Mouse (Mus musculus): ENCODE results near the gene Ndrg4. TPM values are rescaled to one million over a fixed set of nuclear protein-coding genes. Genes with fewer than 3 reads are reported as not detected.

The Ndrg4 gene
- polyA plus RNA-seq, 1 experiment from 2014 or later, result 9.7 TPM

Small RNAs within 50 kb of the gene (microRNA-seq; reads per million reads assigned to microRNA genes)
- gene Mir7073, result 2.1 reads per million

Other genes with a start within 250 kb of the Ndrg4 start
- gene Cfap20, start 242.1 kb upstream of the Ndrg4 start, polyA plus RNA-seq (2016; fragmentation: Nextera tagmentation; extraction: Ambion mirVana), result 134 and 143 TPM in 2 replicates
- 14.0 and 16.4 TPM in 2 replicates for gene Csnk2a2, start 186.9 kb upstream of the Ndrg4 start, polyA plus RNA-seq (2016; fragmentation: Nextera tagmentation; extraction: Ambion mirVana)
- gene Ccdc113, start 142.9 kb upstream of the Ndrg4 start, polyA plus RNA-seq (2016; fragmentation: Nextera tagmentation; extraction: Ambion mirVana), result 0.11 TPM in 1 of 2 replicates, not detected in the other
- gene Prss54, start 100.6 kb upstream of the Ndrg4 start, polyA plus RNA-seq (2016; fragmentation: Nextera tagmentation; extraction: Ambion mirVana), result not detected in 2 replicates
- gene Gins3, start 43.5 kb upstream of the Ndrg4 start, polyA plus RNA-seq (2016; fragmentation: Nextera tagmentation; extraction: Ambion mirVana), result 27.9 and 32.1 TPM in 2 replicates
- 16.7 and 22.6 TPM in 2 replicates for gene Setd6, start 38.9 kb downstream of the Ndrg4 start, polyA plus RNA-seq (2016; fragmentation: Nextera tagmentation; extraction: Ambion mirVana)
- gene Cnot1, start 130.5 kb downstream of the Ndrg4 start, polyA plus RNA-seq (2016; fragmentation: Nextera tagmentation; extraction: Ambion mirVana), result 107 and 119 TPM in 2 replicates
- 387 and 427 TPM in 2 replicates for gene Sap18b, start 148.4 kb downstream of the Ndrg4 start, polyA plus RNA-seq (2016; fragmentation: Nextera tagmentation; extraction: Ambion mirVana)
- gene Slc38a7, start 176.6 kb downstream of the Ndrg4 start, polyA plus RNA-seq (2016; fragmentation: Nextera tagmentation; extraction: Ambion mirVana), result 14.7 and 17.9 TPM in 2 replicates
- 185 and 197 TPM in 2 replicates for gene Got2, start 211.6 kb downstream of the Ndrg4 start, polyA plus RNA-seq (2016; fragmentation: Nextera tagmentation; extraction: Ambion mirVana)

All from limb, embryonic 10.5 days (tissue).